Mouse (Mus musculus) hindbrain, embryonic 14.5 days (tissue): ENCODE measurements around the gene Rgs12. TPM values are rescaled to one million over a fixed set of nuclear protein-coding genes. Genes with fewer than 3 reads are reported as not detected.

Experiments used
- ATAC-seq: fragments of 200-750 bp; cut with Nextera tagmentation; 2 replicates; pipeline ENCODE4 v1.8.0; 2017; ENCODE audit warnings: moderate number of reproducible peaks, mild to moderate bottlenecking, moderate TSS enrichment, moderate library complexity; ENCODE audit not compliant: low FRiP score
- DNase-seq: peaks from one replicate; pipeline ENCODE4 v3.0.0-alpha.2; 2015; ENCODE audit warnings: low spot score
- H3K27ac ChIP-seq: fragments of 300-500 bp; sonication (generic); 2 replicates; pipeline ENCODE4 v1.5.1; 2014; ENCODE audit warnings: mild to moderate bottlenecking, moderate library complexity
- H3K27me3 ChIP-seq: fragments of 300-500 bp; sonication (generic); 2 replicates; pipeline ENCODE4 v1.6.1; 2014; ENCODE audit warnings: mild to moderate bottlenecking, low read length, mixed read lengths; ENCODE audit not compliant: control insufficient read depth, insufficient read depth
- H3K36me3 ChIP-seq: fragments of 300-500 bp; sonication (generic); replicated peaks from 2 replicates; pipeline ENCODE4 v1.6.1; 2014; ENCODE audit not compliant: control insufficient read depth, insufficient read depth
- H3K4me1 ChIP-seq: fragments of 300-500 bp; sonication (generic); replicated peaks from 2 replicates; pipeline ENCODE4 v1.6.1; 2014; ENCODE audit warnings: antibody characterized with exemption, low read length, mixed read lengths; ENCODE audit not compliant: control insufficient read depth, insufficient read depth
- H3K4me2 ChIP-seq: fragments of 300-500 bp; sonication (generic); replicated peaks from 2 replicates; pipeline ENCODE4 v1.6.1; 2014; ENCODE audit warnings: mild to moderate bottlenecking, moderate library complexity
- H3K4me3 ChIP-seq: fragments of 300-500 bp; sonication (generic); replicated peaks from 2 replicates; pipeline ENCODE4 v1.5.1; 2014; ENCODE audit warnings: mild to moderate bottlenecking, low read length
- H3K9ac ChIP-seq: fragments of 300-500 bp; sonication (generic); 2 replicates; pipeline ENCODE4 v1.6.1; 2014
- H3K9me3 ChIP-seq: fragments of 300-500 bp; sonication (generic); 2 replicates; pipeline ENCODE4 v1.6.1; 2016; ENCODE audit warnings: low read length; ENCODE audit not compliant: control insufficient read depth
- WGBS: fragments of 180-500 bp; shearing (Covaris S2); extraction: QIAGEN DNeasy Blood & Tissue Kit; methylation state at CpG from one replicate; pipeline ENCODE4 v1.1.7; 2014; 5-methylcytosine and 5-hydroxymethylcytosine counted together
- polyA plus RNA-seq: library from polyadenylated mRNA; unstranded; fragments of >200 nt; fragmentation: Nextera tagmentation; extraction: Ambion mirVana; gene quantifications from 2 replicates; pipeline ENCODE4 v1.2.1, GENCODE M21; 2014

Rgs12 gene
- polyA plus RNA-seq = 34.1 and 36.5 TPM in 2 replicates

- ATAC-seq (peak; percentile 90), DNase-seq (peak; percentile 71)
- Histone ChIP-seq H3K27me3 (no peaks in the 10 kb centered on the region), H3K4me3 (peak within 1 kb of the TSS; percentile 82), H3K36me3 (no peaks in the 10 kb centered on the region), H3K4me2 (peak within 1 kb of the TSS; percentile 68), H3K27ac (peak within 1 kb of the TSS; percentile 92), H3K9me3 (0 out of 2 replicates have a peak, but pooled peaks cover 4% of the 10 kb centered on the region), H3K9ac (peak within 1 kb of the TSS; percentile 93), H3K4me1 (peaks cover 24% of the 10 kb centered on the region)
- WGBS = under 1% methylated on average over 81 of the region's 84 CpGs
These were observed at the start of gene Rgs12 for GRCm38 (mm10) chr5:34948861-34949760. TSS of gene Rgs12 (plus strand) at chr5:34949445.

- H3K27ac ChIP-seq = no peak overlapping the region
- ATAC-seq (no peak), DNase-seq (no peak)
- H3K4me2 ChIP-seq = no peak overlapping the region
- H3K4me3 ChIP-seq = no peak overlapping the region
- no peak overlapping the region for H3K9ac ChIP-seq
- H3K9me3 ChIP-seq = no peaks in the 10 kb centered on the region
- WGBS = 94% methylated on average over 6 of the region's 6 CpGs
- no peaks in the 10 kb centered on the region for H3K4me1 ChIP-seq
- no peaks in the 10 kb centered on the region for H3K27me3 ChIP-seq
- H3K36me3 ChIP-seq = peaks cover 97% of the 10 kb centered on the region
These were observed 49.3 kb upstream of the Rgs12 start for GRCm38 (mm10) chr5:34899787-34900469.

DNA sequence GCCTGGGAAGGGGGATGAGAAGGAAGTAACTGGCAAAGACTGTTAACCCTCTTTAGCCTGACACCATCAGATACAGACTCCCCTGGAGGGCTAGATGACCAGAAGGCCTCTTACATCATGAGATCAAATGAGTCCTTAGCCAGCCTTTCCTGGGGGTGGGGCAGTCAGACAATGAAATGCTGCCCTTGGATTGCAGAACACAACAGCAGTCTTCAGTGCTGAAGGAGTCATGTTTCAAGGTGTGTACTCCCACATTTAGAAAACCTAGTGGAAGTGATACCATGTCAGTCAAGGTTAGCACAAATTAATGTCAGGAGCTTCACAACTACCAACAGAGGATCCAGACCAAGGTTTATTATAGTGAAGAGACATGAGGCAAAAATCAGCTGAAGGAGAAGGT, 46.9 kb upstream of the Rgs12 start:
- H3K4me3 ChIP-seq = no peak overlapping the region
- no peak overlapping the region for H3K9ac ChIP-seq
- H3K27ac ChIP-seq = no peak overlapping the region
- H3K27me3 ChIP-seq = no peaks in the 10 kb centered on the region
- peaks cover 97% of the 10 kb centered on the region for H3K36me3 ChIP-seq
- ATAC-seq = no peak
- no peak for DNase-seq
- no peak overlapping the region for H3K4me2 ChIP-seq
- H3K9me3 ChIP-seq = no peaks in the 10 kb centered on the region
- H3K4me1 ChIP-seq = no peaks in the 10 kb centered on the region

GRCm38 (mm10) chr5:34902811-34903385, 46.3 kb upstream of the Rgs12 start:
- no peaks in the 10 kb centered on the region for H3K27me3 ChIP-seq
- no peaks in the 10 kb centered on the region for H3K4me1 ChIP-seq
- DNase-seq (peak; percentile 70), ATAC-seq (peak; percentile 65; the same call in 1 of the 2 replicates)
- peaks cover 97% of the 10 kb centered on the region for H3K36me3 ChIP-seq
- 63% methylated on average over 5 of the region's 5 CpGs for WGBS
- no peak overlapping the region for H3K4me2 ChIP-seq
- H3K27ac ChIP-seq = no peak overlapping the region
- H3K9me3 ChIP-seq = no peaks in the 10 kb centered on the region
- H3K4me3 ChIP-seq = no peak overlapping the region
- H3K9ac ChIP-seq = no peak overlapping the region

GRCm38 (mm10) chr5:34904412-34904811, 44.8 kb upstream of the Rgs12 start:
- H3K4me3 ChIP-seq = no peak overlapping the region
- H3K27ac ChIP-seq = no peak overlapping the region
- peaks cover 95% of the 10 kb centered on the region for H3K36me3 ChIP-seq
- no peaks in the 10 kb centered on the region for H3K4me1 ChIP-seq
- H3K27me3 ChIP-seq = no peaks in the 10 kb centered on the region
- no peaks in the 10 kb centered on the region for H3K9me3 ChIP-seq
- no peak overlapping the region for H3K4me2 ChIP-seq
- no peak overlapping the region for H3K9ac ChIP-seq
- ATAC-seq = no peak
- DNase-seq = no peak

DNA sequence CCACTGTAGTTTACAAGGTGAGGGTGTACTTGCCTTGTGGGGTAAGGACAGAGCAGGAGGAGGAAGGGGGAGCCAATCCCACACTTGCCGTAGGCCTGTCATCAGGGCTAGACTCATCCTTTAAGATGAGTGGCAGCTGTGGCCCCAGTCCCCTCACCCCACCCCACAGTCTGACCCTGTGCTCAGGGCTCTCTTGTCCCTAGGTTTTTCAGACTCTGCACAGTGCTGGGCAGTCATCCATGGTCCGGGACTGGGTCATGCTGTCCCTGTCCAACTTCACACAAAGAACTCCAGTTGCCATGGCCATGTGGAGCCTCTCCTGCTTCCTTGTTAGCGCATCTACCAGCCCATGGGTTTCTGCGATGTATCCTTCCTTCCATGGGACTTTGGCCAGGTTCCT, 42.0 kb upstream of the Rgs12 start:
- Histone ChIP-seq H3K27me3 (no peaks in the 10 kb centered on the region), H3K36me3 (peaks cover 84% of the 10 kb centered on the region), H3K4me2 (no peak overlapping the region), H3K9me3 (no peaks in the 10 kb centered on the region), H3K4me1 (no peaks in the 10 kb centered on the region), H3K27ac (no peak overlapping the region), H3K9ac (no peak overlapping the region), H3K4me3 (no peak overlapping the region)
- DNase-seq (no peak), ATAC-seq (no peak)
- 94% methylated on average over 4 of the region's 4 CpGs for whole genome bisulfite sequencing

- no peaks in the 10 kb centered on the region for H3K4me1 ChIP-seq
- peaks cover 75% of the 10 kb centered on the region for H3K36me3 ChIP-seq
- no peak for ATAC-seq
- 73% methylated on average over 6 of the region's 6 CpGs for WGBS
- H3K4me2 ChIP-seq = no peak within 1 kb of the TSS
- no peak within 1 kb of the TSS for H3K4me3 ChIP-seq
- H3K27me3 ChIP-seq = no peaks in the 10 kb centered on the region
- DNase-seq = no peak
- no peak within 1 kb of the TSS for H3K9ac ChIP-seq
- no peaks in the 10 kb centered on the region for H3K9me3 ChIP-seq
- H3K27ac ChIP-seq = no peak within 1 kb of the TSS
These were observed 41.1 kb upstream of the Rgs12 start, which contains the start of gene Msantd1 for GRCm38 (mm10) chr5:34907910-34908725. TSS of gene Msantd1 (plus strand) at chr5:34908012.

- Histone ChIP-seq H3K4me2 (no peak overlapping the region), H3K9ac (no peak overlapping the region)
These were observed 40.3 kb upstream of the Rgs12 start for GRCm38 (mm10) chr5:34908726-34909633.

More at GRCm38 (mm10) chr5:34908726-34909633, 40.3 kb upstream of the Rgs12 start:
- Histone ChIP-seq H3K4me3 (no peak overlapping the region), H3K9me3 (no peaks in the 10 kb centered on the region), H3K27me3 (no peaks in the 10 kb centered on the region), H3K36me3 (peaks cover 68% of the 10 kb centered on the region), H3K4me1 (no peaks in the 10 kb centered on the region), H3K27ac (no peak overlapping the region)
- DNase-seq (no peak), ATAC-seq (no peak)
- 81% methylated on average over 9 of the region's 9 CpGs for WGBS
